Mouse (Mus musculus) liver, embryonic 12.5 days (tissue): ENCODE measurements at regions not wholly inside any gene's neighbourhood (a gene's known extent, or its start where the extent isn't known, plus 50 kb on each side); places are given as distances from the start of the nearest gene placed in this dataset.
A peak's percentile ranks its signal among the peaks of the same experiment; 100 is the strongest.
"Not testable (repeated sequence)": the region's sequence is repeated elsewhere in the genome, so short reads cannot be mapped to it uniquely, and the experiment has no call there.

ENCODE experiments used
- ATAC-seq: fragments of 200-750 bp; cut with Nextera tagmentation; 2 replicates; pipeline ENCODE4 v1.8.0; 2017; ENCODE audit warnings: moderate number of reproducible peaks, mild to moderate bottlenecking, moderate library complexity
- H3K27ac ChIP-seq: fragments of 300-500 bp; sonication (generic); 2 replicates; pipeline ENCODE4 v1.5.1; 2016; ENCODE audit warnings: mild to moderate bottlenecking
- H3K27me3 ChIP-seq: fragments of 300-500 bp; sonication (generic); replicated peaks from 2 replicates; pipeline ENCODE4 v1.6.1; 2016; ENCODE audit warnings: mild to moderate bottlenecking, moderate library complexity
- H3K36me3 ChIP-seq: fragments of 300-500 bp; sonication (generic); 2 replicates; pipeline ENCODE4 v1.6.1; 2016; ENCODE audit warnings: mild to moderate bottlenecking, moderate library complexity
- H3K4me1 ChIP-seq: fragments of 300-500 bp; sonication (generic); 2 replicates; pipeline ENCODE4 v1.6.1; 2016
- H3K4me2 ChIP-seq: fragments of 300-500 bp; sonication (generic); 2 replicates; pipeline ENCODE4 v1.6.1; 2016; ENCODE audit warnings: mild to moderate bottlenecking, moderate library complexity
- H3K4me3 ChIP-seq: fragments of 300-500 bp; sonication (generic); 2 replicates; pipeline ENCODE4 v1.5.1; 2016; ENCODE audit warnings: mild to moderate bottlenecking, moderate library complexity
- H3K9ac ChIP-seq: fragments of 300-500 bp; sonication (generic); 2 replicates; pipeline ENCODE4 v1.6.1; 2016; ENCODE audit warnings: mild to moderate bottlenecking, moderate library complexity
- H3K9me3 ChIP-seq: fragments of 300-500 bp; sonication (generic); replicated peaks from 2 replicates; pipeline ENCODE4 v1.6.1; 2016; ENCODE audit warnings: mild to moderate bottlenecking, moderate library complexity
- WGBS: fragments of 180-500 bp; shearing (Covaris S2); methylation state at CpG from one replicate; pipeline ENCODE4 v1.1.7; 2016; ENCODE audit not compliant: insufficient replicate concordance; 5-methylcytosine and 5-hydroxymethylcytosine counted together

GRCm38 (mm10) chr14:53072502-53072901 is 577.0 kb upstream of the Olfr1507 start:
- H3K9ac ChIP-seq, ATAC-seq, H3K27me3 ChIP-seq, H3K27ac ChIP-seq, H3K36me3 ChIP-seq, H3K9me3 ChIP-seq, H3K4me1 ChIP-seq, H3K4me3 ChIP-seq: not testable (repeated sequence)
- 0 out of 2 replicates have a peak overlapping the region, but pooled peaks have one; percentile 24 for H3K4me2 ChIP-seq
- no CpG with 5 or more reads among the region's 1 CpGs for WGBS

DNA sequence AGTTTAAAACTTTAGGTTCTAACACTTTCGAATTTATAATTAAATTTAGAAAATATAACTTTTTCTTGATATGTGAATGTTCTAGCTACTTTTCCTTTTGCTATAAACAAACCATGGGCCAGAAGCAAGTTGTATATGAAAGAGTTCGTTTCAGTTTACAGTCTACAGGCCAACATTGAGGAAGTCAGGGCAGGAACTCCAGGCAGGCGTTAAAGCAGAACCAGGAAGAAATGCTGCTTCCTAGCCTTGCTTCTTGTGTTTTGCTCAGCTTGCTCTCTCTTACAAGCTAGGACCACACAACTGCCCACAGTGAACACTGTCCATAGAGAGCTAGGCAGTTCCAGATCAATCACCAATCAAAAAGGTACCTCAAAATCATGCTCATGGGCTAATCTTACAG is 558.9 kb upstream of the Olfr1507 start:
- not testable (repeated sequence) for H3K4me2 ChIP-seq, H3K27me3 ChIP-seq, H3K4me3 ChIP-seq, H3K27ac ChIP-seq, H3K9ac ChIP-seq, H3K4me1 ChIP-seq, H3K36me3 ChIP-seq, ATAC-seq, H3K9me3 ChIP-seq
- 11% methylated on average over 1 of the region's 3 CpGs for WGBS

- ATAC-seq: not testable (repeated sequence)
- WGBS: 13% methylated on average over 2 of the region's 3 CpGs
Measured at GRCm38 (mm10) chr14:53053465-53054123, 558.0 kb upstream of the Olfr1507 start.

DNA sequence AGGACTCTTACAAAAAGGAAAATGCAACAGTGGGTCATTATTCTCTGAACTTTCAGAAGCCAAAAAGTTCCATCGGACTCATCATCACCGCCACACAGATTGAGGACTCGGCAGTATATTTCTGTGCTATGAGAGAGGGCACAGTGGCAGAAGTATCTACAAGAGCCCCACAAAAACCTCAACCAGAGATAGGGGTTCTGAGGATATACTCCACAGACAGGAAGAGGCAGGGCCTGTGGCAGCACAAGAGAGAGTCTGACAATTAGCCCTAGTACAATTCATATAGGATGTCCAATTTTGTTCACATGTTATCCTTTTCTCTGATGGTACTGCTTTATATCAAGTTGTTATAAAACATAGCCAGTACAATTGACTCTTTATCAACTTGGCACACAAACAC is 552.1 kb upstream of the Olfr1507 start:
- not testable (repeated sequence) for H3K27me3 ChIP-seq
- 29% methylated on average over 3 of the region's 3 CpGs for WGBS

More at GRCm38 (mm10) chr14:53053465-53054123, 558.0 kb upstream of the Olfr1507 start:
- not testable (repeated sequence) for H3K27ac ChIP-seq, H3K4me3 ChIP-seq, H3K36me3 ChIP-seq, H3K4me1 ChIP-seq, H3K4me2 ChIP-seq, H3K27me3 ChIP-seq, H3K9me3 ChIP-seq, H3K9ac ChIP-seq

DNA sequence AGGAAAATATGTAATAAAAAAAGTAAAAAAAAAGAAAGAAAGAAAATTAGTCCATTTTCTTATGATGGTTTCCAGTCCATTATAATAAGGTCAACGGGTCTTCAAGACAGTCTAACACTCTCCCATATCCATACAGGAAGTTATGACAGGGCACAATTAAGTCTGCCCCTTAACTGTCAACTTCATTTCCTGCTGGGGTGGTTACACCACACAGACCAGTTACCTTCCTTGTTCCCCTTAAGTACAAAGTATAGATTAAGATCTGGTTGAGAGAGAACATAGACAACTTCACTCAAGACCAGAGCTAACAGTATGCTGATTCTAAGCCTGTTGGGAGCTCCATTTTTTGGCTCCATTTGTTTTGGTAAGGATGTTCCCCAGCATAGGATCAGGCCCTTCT is 551.4 kb upstream of the Olfr1507 start:
- not testable (repeated sequence) for H3K9me3 ChIP-seq, H3K36me3 ChIP-seq, ATAC-seq, H3K4me1 ChIP-seq, H3K27me3 ChIP-seq, H3K9ac ChIP-seq, H3K27ac ChIP-seq, H3K4me3 ChIP-seq, H3K4me2 ChIP-seq
- 10% methylated on average over 1 of the region's 1 CpGs for WGBS

More for the DNA sequence above, 552.1 kb upstream of the Olfr1507 start:
- not testable (repeated sequence) for H3K9ac ChIP-seq, H3K9me3 ChIP-seq, H3K27ac ChIP-seq, ATAC-seq, H3K4me2 ChIP-seq, H3K4me1 ChIP-seq, H3K4me3 ChIP-seq, H3K36me3 ChIP-seq

DNA sequence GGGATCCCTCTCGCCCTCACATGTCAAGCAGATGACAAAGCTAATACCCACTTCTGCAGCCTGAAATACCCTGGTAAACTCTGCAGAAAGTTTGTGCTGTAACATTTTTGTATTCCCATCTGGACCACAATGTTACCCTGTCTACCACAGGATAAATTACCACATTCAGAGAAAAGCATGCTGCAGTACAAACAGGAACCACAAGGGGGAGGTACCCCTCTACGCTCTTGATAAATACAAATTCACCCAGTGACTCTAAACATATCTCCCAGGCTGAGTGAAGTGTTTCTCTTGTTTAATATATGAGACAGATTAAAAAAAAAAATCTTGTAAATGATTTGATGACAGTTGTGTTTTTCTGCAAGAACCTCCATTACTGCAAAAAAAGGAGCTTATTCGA is 549.8 kb upstream of the Olfr1507 start:
- H3K27ac ChIP-seq, H3K9ac ChIP-seq, H3K36me3 ChIP-seq, H3K4me2 ChIP-seq, H3K4me1 ChIP-seq, ATAC-seq, H3K4me3 ChIP-seq, H3K9me3 ChIP-seq, H3K27me3 ChIP-seq: not testable (repeated sequence)
- 66% methylated on average over 3 of the region's 3 CpGs for WGBS

- H3K27ac ChIP-seq, H3K27me3 ChIP-seq, H3K9me3 ChIP-seq, ATAC-seq, H3K4me2 ChIP-seq, H3K36me3 ChIP-seq, H3K9ac ChIP-seq, H3K4me3 ChIP-seq, H3K4me1 ChIP-seq: not testable (repeated sequence)
- WGBS: 51% methylated on average over 4 of the region's 4 CpGs
Measured at GRCm38 (mm10) chr14:53044101-53044500, 548.6 kb upstream of the Olfr1507 start.

- H3K9me3 ChIP-seq, ATAC-seq, H3K36me3 ChIP-seq, H3K4me1 ChIP-seq, H3K27ac ChIP-seq, H3K4me3 ChIP-seq, H3K27me3 ChIP-seq, H3K4me2 ChIP-seq, H3K9ac ChIP-seq: not testable (repeated sequence)
- 7% methylated on average over 3 of the region's 3 CpGs for WGBS
Measured at GRCm38 (mm10) chr14:53042016-53042415, 546.5 kb upstream of the Olfr1507 start.

- H3K4me2 ChIP-seq, H3K27ac ChIP-seq, H3K36me3 ChIP-seq, H3K9ac ChIP-seq, ATAC-seq, H3K27me3 ChIP-seq, H3K9me3 ChIP-seq, H3K4me3 ChIP-seq, H3K4me1 ChIP-seq: not testable (repeated sequence)
- 66% methylated on average over 4 of the region's 4 CpGs for WGBS
Measured at GRCm38 (mm10) chr14:53039475-53039874, 543.9 kb upstream of the Olfr1507 start.

DNA sequence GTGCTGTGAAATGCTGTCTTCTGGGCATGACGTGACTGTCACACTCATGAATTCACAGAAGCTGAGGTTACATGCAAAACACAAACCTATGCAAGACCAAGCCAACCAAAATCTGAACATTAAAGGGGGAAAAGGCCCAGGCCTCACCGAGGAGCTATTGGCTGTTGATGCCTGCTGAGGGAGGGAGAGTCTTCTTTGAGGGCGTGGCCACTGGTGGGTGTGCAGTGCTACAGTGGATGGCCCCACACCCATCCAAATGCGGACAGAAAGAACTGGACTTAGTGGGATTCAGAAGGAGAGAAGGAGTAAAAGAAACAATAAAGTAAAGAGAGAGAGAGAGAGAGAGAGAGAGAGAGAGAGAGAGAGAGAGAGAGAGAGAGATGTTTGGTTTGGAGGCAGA is 539.4 kb upstream of the Olfr1507 start:
- not testable (repeated sequence) for H3K4me1 ChIP-seq, H3K27ac ChIP-seq, H3K9ac ChIP-seq, H3K4me2 ChIP-seq, H3K9me3 ChIP-seq, H3K27me3 ChIP-seq, H3K4me3 ChIP-seq, H3K36me3 ChIP-seq
- peak; percentile 72 for ATAC-seq
- WGBS: no CpG with 5 or more reads among the region's 4 CpGs

GRCm38 (mm10) chr14:53033221-53033620 is 537.7 kb upstream of the Olfr1507 start:
- H3K4me2 ChIP-seq, H3K27me3 ChIP-seq, H3K36me3 ChIP-seq, H3K9ac ChIP-seq, H3K9me3 ChIP-seq, H3K4me3 ChIP-seq, H3K4me1 ChIP-seq, H3K27ac ChIP-seq: not testable (repeated sequence)
- peak; percentile 78 for ATAC-seq
- WGBS: no CpG with 5 or more reads among the region's 6 CpGs

DNA sequence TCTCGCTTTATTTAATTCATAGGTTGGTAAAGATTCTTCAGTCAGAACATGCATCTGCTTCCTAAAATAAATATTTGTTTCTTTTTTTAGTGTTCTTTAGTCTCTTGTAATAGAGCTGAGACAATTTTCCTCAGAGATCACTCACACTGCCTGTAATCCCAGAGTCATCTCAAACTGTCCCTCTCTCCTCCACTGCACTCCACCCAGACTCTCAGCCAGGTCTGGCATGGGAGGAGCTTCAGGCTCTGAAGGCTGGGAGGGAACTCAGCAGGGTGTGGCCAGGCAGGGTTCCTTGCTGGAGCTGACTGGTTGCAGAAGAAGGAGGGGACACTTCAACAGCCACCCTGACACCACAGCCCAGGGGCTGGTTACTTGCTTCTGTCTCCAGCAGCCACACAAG is 536.9 kb upstream of the Olfr1507 start:
- ATAC-seq: peak; percentile 85
- H3K27ac ChIP-seq, H3K4me3 ChIP-seq, H3K9ac ChIP-seq, H3K27me3 ChIP-seq, H3K4me2 ChIP-seq, H3K4me1 ChIP-seq, H3K36me3 ChIP-seq, H3K9me3 ChIP-seq: not testable (repeated sequence)
- WGBS: no CpG with 5 or more reads among the region's 1 CpGs

DNA sequence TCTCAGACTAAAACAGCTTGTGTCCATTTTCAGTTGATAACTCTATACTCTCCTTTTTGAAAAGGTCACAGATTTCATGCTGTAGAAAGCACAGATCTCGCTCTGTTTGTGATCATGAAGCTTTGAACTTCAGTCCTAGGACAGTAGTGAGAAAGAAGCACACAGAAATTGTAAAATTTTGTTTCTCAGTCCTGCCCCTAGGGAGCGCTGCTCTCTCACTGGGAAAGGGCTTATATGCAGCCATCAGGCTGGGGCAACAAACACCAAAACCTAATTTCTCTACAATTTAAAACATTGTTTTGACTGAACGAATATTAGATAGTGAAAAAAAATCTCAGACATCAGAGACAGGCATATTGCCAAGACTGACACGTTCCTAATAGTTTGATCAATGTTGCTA is 534.7 kb upstream of the Olfr1507 start:
- WGBS: no CpG with 5 or more reads among the region's 4 CpGs
- H3K4me1 ChIP-seq: not testable (repeated sequence)

More for the DNA sequence above, 534.7 kb upstream of the Olfr1507 start:
- H3K36me3 ChIP-seq, H3K27me3 ChIP-seq, H3K4me2 ChIP-seq, H3K9ac ChIP-seq, H3K9me3 ChIP-seq, H3K27ac ChIP-seq, ATAC-seq, H3K4me3 ChIP-seq: not testable (repeated sequence)
